Mouse (Mus musculus) embryonic stem cell, embryonic (primary cell): ENCODE data around the gene Sema3b.

ENCODE experiments used
- CTCF ChIA-PET, 4 experiments: fragments of 300-600 bp in 2 of 4; fragments of 350-600 bp in 2 of 4; sonication (Branson Sonifier 250); formaldehyde crosslinking; loops; one replicate each; lab custom pipeline; 2022; ENCODE audit warnings: inconsistent platforms in 2 of 4; lab: Charles Lee
- POLR2A ChIA-PET, 4 experiments: fragments of 300-600 bp in 2 of 4; fragments of 350-600 bp in 2 of 4; sonication (Branson Sonifier 250); formaldehyde crosslinking; loops; one replicate each; lab custom pipeline; 2022; ENCODE audit warnings: antibody characterized with exemption in 4 of 4, inconsistent platforms in 1 of 4; lab: Charles Lee

Gene Sema3b

GRCm38 (mm10) chr9:107640257-107640772 lies 31.3 kb upstream of the Sema3b start:
- POLR2A ChIA-PET: interaction anchor here in 3 of 4 experiments (0.5 to 2.7 kb wide), 14 partner anchors 10 to 114 kb away, joined by 3 to 18 read pairs (median 4); no protein-coding TSS in a partner anchor
- CTCF ChIA-PET: interaction anchor here (0.6 to 2.7 kb wide), 17 partner anchors 10 to 1397 kb away, joined by 3 to 20 read pairs (median 4); partner anchors contain the start of genes Cyb561d2 (in 1 of the 4) and Nprl2 (in 1 of the 4)

DNA sequence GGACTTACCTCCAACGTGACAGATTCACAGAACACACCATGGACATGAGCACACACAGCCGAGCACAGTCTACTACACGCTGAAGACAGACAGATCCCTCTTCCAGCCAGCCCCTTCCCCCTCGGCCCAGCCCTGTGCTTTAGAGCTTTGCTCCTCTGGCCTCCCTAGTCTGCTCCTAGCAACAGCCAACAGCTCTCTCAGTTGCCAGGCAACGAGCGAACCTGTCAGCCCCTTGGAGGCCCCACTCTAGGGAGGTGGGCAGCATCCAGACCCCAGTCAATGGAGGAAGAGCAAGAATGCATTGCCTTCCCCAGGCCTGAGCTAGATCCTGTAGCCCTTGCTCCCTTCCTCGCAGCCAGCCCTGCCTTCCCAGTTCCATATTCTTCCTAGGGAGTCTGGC lies 28.0 kb upstream of the Sema3b start:
- ChIA-PET POLR2A (interaction anchor here in 2 of 4 experiments (1.0 to 4.3 kb wide), 8 partner anchors 8 to 82 kb away, joined by 3 to 59 read pairs (median 22); partner anchors contain the start of gene Hyal2 (in 1 of the 2)), CTCF (interaction anchor here (0.6 to 3.9 kb wide), 7 partner anchors 8 to 50 kb away, joined by 3 to 21 read pairs (median 4); partner anchors contain the start of gene Ifrd2 (in 1 of the 4))

- CTCF ChIA-PET: interaction anchor here (0.6 to 3.9 kb wide), 34 partner anchors 9 to 944 kb away, joined by 3 to 53 read pairs (median 5); partner anchors contain the start of genes Hyal3 (in 1 of the 4), Mst1r (in 1 of the 4), Slc38a3 (in 1 of the 4) and Zmynd10 (in 1 of the 4)
- POLR2A ChIA-PET: interaction anchor here (0.6 to 4.3 kb wide), 67 partner anchors 9 to 1197 kb away, joined by 3 to 59 read pairs (median 4); partner anchors contain the start of genes Hyal1 (in 3 of the 4), Cyb561d2 (in 2 of the 4), Hyal3 (in 2 of the 4) and Ifrd2 (in 2 of the 4)
Observed at GRCm38 (mm10) chr9:107635279-107636028, 26.4 kb upstream of the Sema3b start, which contains the start of gene Gnai2. Gnai2 (minus strand) TSS chr9:107635367.

- ChIA-PET CTCF (interaction anchor here (0.6 to 3.9 kb wide), 32 partner anchors 8 to 272 kb away, joined by 3 to 53 read pairs (median 5); partner anchors contain the start of genes Hyal3 (in 1 of the 4), Mst1r (in 1 of the 4), Slc38a3 (in 1 of the 4) and Zmynd10 (in 1 of the 4)), POLR2A (interaction anchor here (0.5 to 4.3 kb wide), 63 partner anchors 8 to 1197 kb away, joined by 3 to 59 read pairs (median 4); partner anchors contain the start of genes Hyal1 (in 3 of the 4), Cyb561d2 (in 2 of the 4), Hyal3 (in 2 of the 4) and Ifrd2 (in 2 of the 4))
Observed at GRCm38 (mm10) chr9:107634406-107635278, 25.6 kb upstream of the Sema3b start.

- ChIA-PET CTCF (interaction anchor here in 2 of 4 experiments (0.8 to 3.9 kb wide), 4 partner anchors 11 to 43 kb away, joined by 3 to 23 read pairs (median 18); no protein-coding TSS in a partner anchor), POLR2A (interaction anchor here in 2 of 4 experiments (0.5 to 4.3 kb wide), 5 partner anchors 10 to 640 kb away, joined by 3 to 55 read pairs (median 3); no protein-coding TSS in a partner anchor)
Observed at GRCm38 (mm10) chr9:107633661-107634405, 24.8 kb upstream of the Sema3b start.

DNA sequence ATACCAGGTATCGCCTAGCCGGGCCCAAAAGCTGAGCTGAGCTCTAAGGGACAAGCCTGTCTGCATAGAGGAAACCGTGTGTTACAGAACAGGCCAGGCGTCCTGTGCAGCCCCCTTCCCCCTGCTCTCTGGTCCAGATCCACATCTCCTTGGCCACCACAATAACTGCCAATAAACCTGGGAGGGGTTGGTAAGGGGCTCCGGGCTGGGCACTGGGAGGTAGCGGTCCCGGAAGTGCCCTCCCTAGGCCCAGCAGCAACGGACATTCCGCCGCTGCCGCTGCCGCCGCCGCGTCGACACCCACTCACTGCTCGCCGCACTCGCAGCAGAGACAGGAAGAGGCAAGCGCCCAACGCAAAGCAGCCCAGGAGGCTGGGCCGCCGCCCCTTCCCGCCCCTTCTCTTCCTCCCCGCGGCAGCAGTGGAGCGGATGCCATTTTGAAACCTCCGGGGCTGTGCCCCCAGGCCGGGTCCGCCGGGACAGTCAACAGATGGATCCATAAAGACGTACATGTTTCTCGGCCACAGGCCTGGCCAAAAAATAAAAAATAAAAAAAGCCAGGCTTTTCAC lies 24.1 kb upstream of the Sema3b start:
- POLR2A ChIA-PET: interaction anchor here in 2 of 4 experiments (0.5 to 4.3 kb wide), 8 partner anchors 11 to 641 kb away, joined by 3 to 55 read pairs (median 3); no protein-coding TSS in a partner anchor
- CTCF ChIA-PET: interaction anchor here in 2 of 4 experiments (1.1 to 5.2 kb wide), 3 partner anchors 12 to 44 kb away, joined by 3 to 51 read pairs (median 16); no protein-coding TSS in a partner anchor

DNA sequence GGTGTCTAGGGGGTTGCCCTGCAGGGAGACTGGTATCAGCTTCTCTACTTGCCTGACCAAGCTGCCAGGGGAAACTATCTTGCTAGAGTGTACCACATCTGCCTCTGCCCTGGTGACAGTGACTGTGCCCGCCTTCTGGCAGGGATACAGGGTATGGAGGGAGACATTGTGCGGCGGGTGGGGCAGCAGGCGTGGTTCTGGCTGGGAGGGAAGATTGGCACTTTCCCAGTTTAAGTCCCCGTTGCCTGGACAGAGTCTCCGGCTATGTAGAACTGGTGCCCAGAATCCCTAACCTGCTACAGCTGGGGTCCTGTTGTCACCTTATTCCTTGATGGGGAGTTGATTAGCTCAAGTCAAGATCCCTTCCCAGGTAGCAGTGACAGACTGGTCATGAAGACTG lies 23.4 kb upstream of the Sema3b start:
- ChIA-PET CTCF (interaction anchor here in 2 of 4 experiments (1.1 to 5.2 kb wide), 2 partner anchors 13 to 20 kb away, joined by 3 to 51 read pairs; no protein-coding TSS in a partner anchor), POLR2A (interaction anchor here in 2 of 4 experiments (0.6 to 1.2 kb wide), 6 partner anchors 9 to 58 kb away, joined by 3 to 5 read pairs (median 3); no protein-coding TSS in a partner anchor)

- CTCF ChIA-PET: interaction anchor here in 3 of 4 experiments (2.1 to 5.2 kb wide), 3 partner anchors 13 to 45 kb away, joined by 15 to 51 read pairs (median 32); no protein-coding TSS in a partner anchor
- POLR2A ChIA-PET: interaction anchor here in 2 of 4 experiments (0.9 to 2.3 kb wide), 6 partner anchors 10 to 95 kb away, joined by 3 to 11 read pairs (median 4); no protein-coding TSS in a partner anchor
Observed at GRCm38 (mm10) chr9:107631861-107632260, 22.8 kb upstream of the Sema3b start.

DNA sequence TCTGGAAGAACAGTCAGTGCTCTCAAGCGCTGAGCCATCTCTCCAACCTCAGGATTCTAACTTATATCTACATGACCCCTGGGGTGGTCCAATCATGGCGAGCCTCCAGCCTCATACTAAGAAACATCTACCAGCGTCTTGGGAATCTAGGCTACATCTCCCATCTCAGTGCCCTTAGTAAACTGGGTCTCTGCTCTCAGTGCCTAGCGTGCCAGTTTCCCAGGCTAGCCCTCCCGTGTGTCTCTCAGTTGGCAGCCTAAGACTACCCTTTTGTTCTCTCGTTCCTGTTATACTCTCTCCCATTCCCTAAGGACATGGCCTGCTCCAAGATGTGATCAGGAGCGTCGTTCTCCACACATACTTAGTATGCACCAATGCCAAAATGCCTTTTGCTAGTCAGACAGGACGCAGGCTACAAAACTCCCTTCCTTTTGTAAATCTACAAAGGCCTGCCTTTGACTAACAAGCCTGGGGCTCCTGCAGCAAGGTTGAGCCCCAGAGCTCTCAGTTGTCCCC lies 22.3 kb upstream of the Sema3b start:
- POLR2A ChIA-PET: interaction anchor here in 3 of 4 experiments (0.6 to 3.2 kb wide), 25 partner anchors 9 to 740 kb away, joined by 3 to 53 read pairs (median 7); partner anchors contain the start of genes Hyal3 (in 2 of the 3), Ifrd2 (in 1 of the 3), Manf (in 1 of the 3) and Naa80 (in 1 of the 3)
- CTCF ChIA-PET: interaction anchor here (1.1 to 7.9 kb wide), 13 partner anchors 12 to 257 kb away, joined by 3 to 161 read pairs (median 8); partner anchors contain the start of gene Sema3b (in 1 of the 4)

GRCm38 (mm10) chr9:107630576-107630975 lies 21.5 kb upstream of the Sema3b start:
- ChIA-PET POLR2A (interaction anchor here (0.6 to 3.2 kb wide), 72 partner anchors 8 to 900 kb away, joined by 3 to 53 read pairs (median 5); partner anchors contain the start of genes Ifrd2 (in 3 of the 4), Hyal1 (in 2 of the 4), Hyal3 (in 2 of the 4) and Tmem115 (in 2 of the 4)), CTCF (interaction anchor here (0.5 to 7.9 kb wide), 45 partner anchors 10 to 1190 kb away, joined by 3 to 161 read pairs (median 5); partner anchors contain the start of genes Tmem115 (in 2 of the 4), Cyb561d2 (in 1 of the 4), Hyal1 (in 1 of the 4) and Ifrd2 (in 1 of the 4))

DNA sequence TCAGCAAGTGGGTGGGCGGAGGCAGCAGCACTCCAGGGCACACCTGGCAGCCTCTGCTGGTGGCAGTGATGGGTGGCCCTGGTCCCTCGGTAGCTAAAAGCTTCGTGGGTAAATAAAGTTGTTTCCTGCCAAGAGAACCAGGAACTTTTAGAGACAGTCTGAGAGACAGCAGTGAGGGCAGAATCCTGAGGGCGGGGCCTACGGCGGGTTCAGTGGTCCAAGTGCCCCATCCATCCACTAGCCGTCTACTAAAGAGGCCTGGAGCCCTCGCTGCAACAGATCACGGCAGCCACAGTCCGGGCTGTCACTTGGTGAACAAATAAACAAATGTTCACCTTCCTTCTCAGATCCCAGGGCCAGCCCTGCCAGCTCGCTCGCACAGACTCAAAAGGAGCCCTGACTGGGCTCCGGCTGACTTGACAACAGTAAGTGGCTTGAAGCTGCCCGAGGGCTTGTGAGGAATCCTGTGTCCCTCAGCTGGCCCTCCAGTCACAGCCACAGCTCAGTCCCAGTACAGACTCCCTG lies 20.9 kb upstream of the Sema3b start:
- CTCF ChIA-PET: interaction anchor here (0.5 to 7.9 kb wide), 37 partner anchors 11 to 350 kb away, joined by 3 to 161 read pairs (median 5); partner anchors contain the start of genes Tmem115 (in 2 of the 4), Cyb561d2 (in 1 of the 4), Hyal1 (in 1 of the 4) and Ifrd2 (in 1 of the 4)
- POLR2A ChIA-PET: interaction anchor here (0.7 to 3.2 kb wide), 64 partner anchors 7 to 738 kb away, joined by 3 to 53 read pairs (median 5); partner anchors contain the start of genes Hyal1 (in 3 of the 4), Ifrd2 (in 3 of the 4), Hyal3 (in 2 of the 4) and Amigo3 (in 1 of the 4)

DNA sequence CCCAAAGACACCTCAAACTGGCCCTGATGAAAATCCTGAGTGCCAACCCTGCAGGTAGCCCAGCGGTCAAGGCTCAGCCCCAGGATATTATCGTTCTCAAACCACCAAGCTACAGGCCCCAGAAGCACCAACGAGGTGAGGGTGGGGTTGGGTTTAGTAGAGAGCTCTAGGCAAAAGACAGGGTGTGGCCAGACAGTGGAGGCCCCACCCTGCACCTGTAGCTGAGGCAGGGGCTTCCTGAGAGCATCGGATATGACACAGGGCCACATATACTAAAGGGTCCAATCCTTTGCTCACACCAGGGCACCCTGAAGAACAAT lies 20.3 kb upstream of the Sema3b start:
- POLR2A ChIA-PET: interaction anchor here (0.7 to 3.2 kb wide), 29 partner anchors 9 to 1018 kb away, joined by 3 to 53 read pairs (median 6); partner anchors contain the start of genes Ifrd2 (in 2 of the 4), Hyal1 (in 1 of the 4), Hyal3 (in 1 of the 4) and Naa80 (in 1 of the 4)
- CTCF ChIA-PET: interaction anchor here (1.0 to 7.9 kb wide), 12 partner anchors 11 to 48 kb away, joined by 3 to 161 read pairs (median 12); partner anchors contain the start of gene Sema3b (in 1 of the 4)

- ChIA-PET CTCF (interaction anchor here (0.6 to 7.9 kb wide), 12 partner anchors 11 to 1272 kb away, joined by 3 to 161 read pairs (median 12); partner anchors contain the start of gene Sema3b (in 1 of the 4)), POLR2A (interaction anchor here (0.5 to 3.2 kb wide), 21 partner anchors 12 to 1364 kb away, joined by 3 to 53 read pairs (median 4); partner anchors contain the start of genes Ifrd2 (in 2 of the 4), Hyal3 (in 1 of the 4) and Naa80 (in 1 of the 4))
Observed at GRCm38 (mm10) chr9:107628721-107629410, 19.8 kb upstream of the Sema3b start.
